Mouse (Mus musculus) layer of hippocampus, postnatal 36 days (tissue): ENCODE data around the gene Treh. TPM values are rescaled to one million over a fixed set of nuclear protein-coding genes. Genes with fewer than 3 reads are reported as not detected.

Experiments used
- DNase-seq, 2 experiments: peaks; one replicate each; pipeline ENCODE4 v3.0.0; 2022
- total RNA-seq, 2 experiments: library from RNA; stranded (reverse); gene quantifications; 2 replicates each; pipeline ENCODE4 v1.2.3; 2021

Gene Treh
- total RNA-seq, 2 experiments from 2014 or later: not detected

GRCm38 (mm10) chr9:44735886-44736285, 62.9 kb downstream of the Treh start:
- DNase-seq: no peak

Other genes with a start within 250 kb of the Treh start
- gene Foxr1, start 232.1 kb upstream of the Treh start, total RNA-seq: not detected
- gene Upk2, start 218.3 kb upstream of the Treh start, total RNA-seq: not detected
- 10 to 100 TPM; 70.9 to 75.7 TPM for gene Bcl9l, start 190.4 kb upstream of the Treh start, total RNA-seq
- gene Cxcr5, start 111.4 kb upstream of the Treh start, total RNA-seq: not detected
- 100 to 1,000 TPM; 133 to 134 TPM for gene Ddx6, start 68.3 kb upstream of the Treh start, total RNA-seq
- 10 to 100 TPM; 88.5 to 95.6 TPM for gene Phldb1, start 62.0 kb downstream of the Treh start, total RNA-seq
- gene Arcn1, start 94.6 kb downstream of the Treh start, total RNA-seq: 100 to 1,000 TPM; 104 to 112 TPM
- 10 to 100 TPM; 68.1 to 69.1 TPM for gene Ift46, start 94.7 kb downstream of the Treh start, total RNA-seq
- 10 to 100 TPM; 43.3 to 51.6 TPM for gene Tmem25, start 126.1 kb downstream of the Treh start, total RNA-seq
- 1 to 10 TPM in 1 of 2 experiments, under 1 TPM in 1; 0.95 to 1.6 TPM for gene Ttc36, start 129.8 kb downstream of the Treh start, total RNA-seq
- gene Kmt2a, start 208.1 kb downstream of the Treh start, total RNA-seq: 10 to 100 TPM; 61.3 to 78.3 TPM
- gene Atp5l, start 247.5 kb downstream of the Treh start, total RNA-seq: 100 to 1,000 TPM; 339 to 375 TPM